Mouse (Mus musculus) kidney, adult 8-10 months (tissue): ENCODE data around the gene Uba52.

Source experiments
- DNase-seq, 2 experiments: peaks; one replicate each; pipeline ENCODE4 v3.0.0; 2022

Uba52 gene

GRCm38 (mm10) chr8:70503062-70503750, 7.4 kb downstream of the Uba52 start:
- peak in 1 of 2 experiments; percentile 62 for DNase-seq

- DNase-seq = no peak
Observed at GRCm38 (mm10) chr8:70502540-70502939, 8.1 kb downstream of the Uba52 start.

GRCm38 (mm10) chr8:70501820-70502529, 8.6 kb downstream of the Uba52 start:
- DNase-seq = no peak

GRCm38 (mm10) chr8:70500386-70501301, 10.0 kb downstream of the Uba52 start:
- no peak for DNase-seq

GRCm38 (mm10) chr8:70495771-70496062, 14.9 kb downstream of the Uba52 start:
- DNase-seq = no peak

GRCm38 (mm10) chr8:70495001-70495770, 15.4 kb downstream of the Uba52 start:
- DNase-seq = no peak

GRCm38 (mm10) chr8:70494416-70494945, 16.1 kb downstream of the Uba52 start:
- DNase-seq = no peak

- no peak for DNase-seq
Observed at GRCm38 (mm10) chr8:70493692-70494415, 16.7 kb downstream of the Uba52 start.

GRCm38 (mm10) chr8:70492664-70493640, 17.6 kb downstream of the Uba52 start, which contains the start of gene Crlf1:
Gene Crlf1, plus strand, starts transcription at chr8:70493158.
- DNase-seq = no peak

GRCm38 (mm10) chr8:70490880-70491495, 19.6 kb downstream of the Uba52 start:
- no peak for DNase-seq

GRCm38 (mm10) chr8:70490061-70490879, 20.3 kb downstream of the Uba52 start:
- no peak for DNase-seq

GRCm38 (mm10) chr8:70489576-70489975, 21.0 kb downstream of the Uba52 start:
- no peak for DNase-seq

GRCm38 (mm10) chr8:70488931-70489470, 21.6 kb downstream of the Uba52 start:
- DNase-seq = no peak

GRCm38 (mm10) chr8:70487993-70488796, 22.4 kb downstream of the Uba52 start:
- no peak for DNase-seq

GRCm38 (mm10) chr8:70486941-70487520, 23.6 kb downstream of the Uba52 start, which contains the start of gene Tmem59l:
Gene Tmem59l, minus strand, starts transcription at chr8:70487358.
- no peak for DNase-seq

- DNase-seq = no peak
Observed at GRCm38 (mm10) chr8:70486191-70486681, 24.4 kb downstream of the Uba52 start.

GRCm38 (mm10) chr8:70482943-70483342, 27.7 kb downstream of the Uba52 start:
- no peak for DNase-seq
